Mouse (Mus musculus) heart, embryonic 16.5 days (tissue): ENCODE data around the gene Lpcat1. TPM values are rescaled to one million over a fixed set of nuclear protein-coding genes. Genes with fewer than 3 reads are reported as not detected.

ENCODE experiments used
- ATAC-seq: fragments of 200-750 bp; cut with Nextera tagmentation; replicated peaks from 2 replicates; pipeline ENCODE4 v1.8.0; 2017; ENCODE audit warnings: moderate number of reproducible peaks; ENCODE audit not compliant: insufficient read depth, low FRiP score; ENCODE audit errors: extremely low read depth
- H3K27ac ChIP-seq: fragments of 300-500 bp; sonication (generic); 2 replicates; pipeline ENCODE4 v1.5.1; 2014; ENCODE audit warnings: mild to moderate bottlenecking, low read length, control low read depth, moderate library complexity
- H3K27me3 ChIP-seq: fragments of 300-500 bp; sonication (generic); 2 replicates; pipeline ENCODE4 v1.6.1; 2014; ENCODE audit warnings: low read length, mixed read lengths; ENCODE audit not compliant: control insufficient read depth, insufficient read depth
- H3K36me3 ChIP-seq: fragments of 300-500 bp; sonication (generic); 2 replicates; pipeline ENCODE4 v1.6.1; 2014; ENCODE audit not compliant: control insufficient read depth, insufficient read depth
- H3K4me1 ChIP-seq: fragments of 300-500 bp; sonication (generic); 2 replicates; pipeline ENCODE4 v1.6.1; 2014; ENCODE audit warnings: low read length, mixed read lengths; ENCODE audit not compliant: control insufficient read depth, insufficient read depth
- H3K4me2 ChIP-seq: fragments of 300-500 bp; sonication (generic); 2 replicates; pipeline ENCODE4 v1.6.1; 2014; ENCODE audit warnings: low read depth, mild to moderate bottlenecking, control low read depth, low read length
- H3K4me3 ChIP-seq: fragments of 300-500 bp; sonication (generic); 2 replicates; pipeline ENCODE4 v1.5.1; 2014; ENCODE audit warnings: mild to moderate bottlenecking, control low read depth, low read length
- H3K9ac ChIP-seq: fragments of 300-500 bp; sonication (generic); 2 replicates; pipeline ENCODE4 v1.6.1; 2014; ENCODE audit warnings: low read length, control low read depth
- H3K9me3 ChIP-seq: fragments of 300-500 bp; sonication (generic); replicated peaks from 2 replicates; pipeline ENCODE4 v1.6.1; 2016; ENCODE audit warnings: low read length; ENCODE audit not compliant: control insufficient read depth
- WGBS: fragments of 180-500 bp; shearing (Covaris S2); extraction: QIAGEN DNeasy Blood & Tissue Kit; methylation state at CpG from one replicate; pipeline ENCODE4 v1.1.7; 2014; 5-methylcytosine and 5-hydroxymethylcytosine counted together
- polyA plus RNA-seq: library from polyadenylated mRNA; unstranded; fragments of >200 nt; fragmentation: Nextera tagmentation; extraction: Ambion mirVana; gene quantifications from 2 replicates; pipeline ENCODE4 v1.2.1, GENCODE M21; 2015

Lpcat1 gene
- polyA plus RNA-seq, 1 experiment from 2014 or later: 17.4 TPM

DNA sequence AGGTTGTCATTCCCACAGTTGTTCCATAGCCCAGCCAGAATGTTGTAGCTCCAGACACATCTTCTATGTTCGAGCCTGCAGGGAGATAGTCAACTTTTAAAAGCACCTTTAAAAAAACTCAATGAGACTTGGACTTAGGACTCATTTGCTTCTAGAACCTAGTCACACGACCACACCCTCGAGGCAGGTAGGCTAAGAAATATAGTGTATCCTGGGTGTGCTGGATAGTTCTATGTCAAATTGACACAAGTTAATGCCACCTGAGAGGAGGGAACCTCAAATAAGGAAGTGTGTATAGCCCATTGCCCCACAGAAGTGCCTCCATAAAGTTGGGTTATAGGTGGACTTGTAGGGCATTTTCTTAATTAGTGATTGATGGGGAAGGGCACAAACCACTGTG, 11.7 kb upstream of the Lpcat1 start:
- H3K4me2 ChIP-seq: no peak overlapping the region
- H3K36me3 ChIP-seq: no peaks in the 10 kb centered on the region
- H3K27ac ChIP-seq: no peak overlapping the region
- no peaks in the 10 kb centered on the region for H3K27me3 ChIP-seq
- H3K9me3 ChIP-seq: no peaks in the 10 kb centered on the region
- 73% methylated on average over 3 of the region's 3 CpGs for WGBS
- H3K4me1 ChIP-seq: no peaks in the 10 kb centered on the region
- H3K4me3 ChIP-seq: no peak overlapping the region
- no peak for ATAC-seq
- no peak overlapping the region for H3K9ac ChIP-seq

GRCm38 (mm10) chr13:73457301-73457700, 9.7 kb upstream of the Lpcat1 start:
- H3K4me3 ChIP-seq: no peak overlapping the region
- H3K27ac ChIP-seq: no peak overlapping the region
- no peaks in the 10 kb centered on the region for H3K27me3 ChIP-seq
- H3K4me2 ChIP-seq: no peak overlapping the region
- 70% methylated on average over 4 of the region's 4 CpGs for WGBS
- no peak overlapping the region for H3K9ac ChIP-seq
- H3K9me3 ChIP-seq: no peaks in the 10 kb centered on the region
- no peaks in the 10 kb centered on the region for H3K4me1 ChIP-seq
- H3K36me3 ChIP-seq: no peaks in the 10 kb centered on the region
- no peak for ATAC-seq

- no peaks in the 10 kb centered on the region for H3K36me3 ChIP-seq
- 70% methylated on average over 2 of the region's 2 CpGs for WGBS
- H3K4me1 ChIP-seq: no peaks in the 10 kb centered on the region
- no peaks in the 10 kb centered on the region for H3K27me3 ChIP-seq
- H3K4me3 ChIP-seq: no peak overlapping the region
- no peak for ATAC-seq
- H3K9me3 ChIP-seq: no peaks in the 10 kb centered on the region
- H3K27ac ChIP-seq: no peak overlapping the region
- H3K9ac ChIP-seq: no peak overlapping the region
- H3K4me2 ChIP-seq: no peak overlapping the region
Observed at GRCm38 (mm10) chr13:73457741-73458140, 9.3 kb upstream of the Lpcat1 start.

DNA sequence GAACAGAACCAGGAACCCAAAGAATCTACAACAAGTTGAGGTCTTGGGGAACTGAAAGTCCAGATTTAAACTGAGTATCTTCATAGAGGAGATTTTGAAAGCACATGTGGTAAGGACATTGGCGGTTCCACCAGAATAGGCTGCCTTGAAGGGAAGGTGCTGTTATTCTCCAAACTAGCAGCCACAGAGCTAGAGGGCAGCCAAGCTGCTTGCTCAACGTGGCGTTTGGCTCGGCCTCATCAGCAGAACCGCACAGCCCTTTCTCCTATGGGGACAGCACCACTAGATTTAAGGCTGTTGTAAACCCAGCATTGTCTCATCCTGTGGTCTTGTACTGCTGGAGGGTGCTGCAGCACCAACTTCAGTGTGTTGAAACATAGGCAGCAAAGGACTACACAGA, 8.3 kb upstream of the Lpcat1 start:
- H3K9me3 ChIP-seq: no peaks in the 10 kb centered on the region
- no peak overlapping the region for H3K4me2 ChIP-seq
- no peak overlapping the region for H3K4me3 ChIP-seq
- H3K4me1 ChIP-seq: no peaks in the 10 kb centered on the region
- ATAC-seq: no peak
- no peak overlapping the region for H3K27ac ChIP-seq
- H3K27me3 ChIP-seq: no peaks in the 10 kb centered on the region
- no peak overlapping the region for H3K9ac ChIP-seq
- WGBS: 62% methylated on average over 5 of the region's 5 CpGs
- no peaks in the 10 kb centered on the region for H3K36me3 ChIP-seq

DNA sequence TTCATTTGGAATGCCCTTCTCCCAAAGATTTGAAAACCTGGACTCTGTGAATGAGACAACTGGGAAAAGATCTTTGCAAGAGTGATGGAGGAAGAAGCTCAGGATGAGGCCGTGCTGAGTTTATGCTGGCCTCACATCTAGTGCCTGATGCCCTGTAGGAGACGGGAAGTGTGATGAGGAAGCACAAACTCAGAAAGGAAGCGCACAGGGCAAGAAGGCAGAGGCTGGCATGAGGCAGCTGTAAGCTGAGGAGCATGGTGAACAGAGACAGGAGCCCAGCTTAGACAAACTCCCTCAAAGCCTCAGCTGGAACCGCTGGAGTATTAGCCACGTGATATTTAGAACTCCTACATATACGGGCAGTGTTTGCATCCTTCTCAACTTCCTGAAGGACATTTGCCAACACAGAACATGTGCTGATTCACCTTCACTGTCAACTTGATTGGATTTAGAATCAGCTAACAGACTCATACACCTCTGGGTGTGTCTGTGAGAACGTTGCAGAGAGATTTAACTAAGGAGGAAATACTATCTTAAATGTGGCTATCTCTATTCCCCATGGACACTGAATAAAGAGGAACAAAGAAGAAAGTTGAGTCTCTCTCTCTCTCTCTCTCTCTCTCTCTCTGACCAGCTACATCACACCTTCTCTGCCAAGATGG, 7.7 kb upstream of the Lpcat1 start:
- Histone ChIP-seq H3K27me3 (no peaks in the 10 kb centered on the region), H3K4me2 (no peak overlapping the region), H3K4me1 (no peaks in the 10 kb centered on the region), H3K27ac (no peak overlapping the region), H3K36me3 (no peaks in the 10 kb centered on the region), H3K4me3 (no peak overlapping the region), H3K9ac (no peak overlapping the region), H3K9me3 (no peaks in the 10 kb centered on the region)
- WGBS: 49% methylated on average over 7 of the region's 7 CpGs
- no peak for ATAC-seq

- no peak overlapping the region for H3K27ac ChIP-seq
- no peaks in the 10 kb centered on the region for H3K36me3 ChIP-seq
- no peak overlapping the region for H3K9ac ChIP-seq
- no peak overlapping the region for H3K4me3 ChIP-seq
- H3K4me2 ChIP-seq: no peak overlapping the region
- no peaks in the 10 kb centered on the region for H3K27me3 ChIP-seq
- H3K9me3 ChIP-seq: no peaks in the 10 kb centered on the region
- 0 out of 2 replicates have a peak, but pooled peaks cover 2% of the 10 kb centered on the region for H3K4me1 ChIP-seq
- ATAC-seq: no peak
Observed at GRCm38 (mm10) chr13:73461551-73461950, 5.4 kb upstream of the Lpcat1 start.

DNA sequence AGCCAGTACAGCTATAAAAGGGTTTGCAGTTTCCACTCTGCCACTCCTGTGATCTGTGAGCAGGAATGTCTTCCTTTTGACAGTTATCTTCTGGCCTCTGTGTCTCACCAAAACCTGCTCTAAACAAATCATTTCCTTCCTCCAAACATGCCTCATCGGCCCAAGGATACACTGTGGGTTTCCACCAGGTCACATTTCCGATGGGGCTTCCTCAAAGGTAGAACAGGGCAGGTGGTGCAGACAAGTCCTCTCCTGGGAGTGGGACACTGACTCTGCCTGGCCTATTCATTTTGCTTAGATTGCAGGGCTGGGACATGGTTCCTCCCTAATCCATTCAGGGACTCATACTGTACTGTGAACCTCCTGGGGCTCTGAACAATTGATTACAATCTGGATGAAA, 1.8 kb upstream of the Lpcat1 start:
- WGBS: 58% methylated on average over 2 of the region's 2 CpGs
- H3K4me3 ChIP-seq: no peak overlapping the region
- no peak for ATAC-seq
- no peaks in the 10 kb centered on the region for H3K9me3 ChIP-seq
- no peaks in the 10 kb centered on the region for H3K27me3 ChIP-seq
- H3K4me1 ChIP-seq: peaks cover 17% of the 10 kb centered on the region; the same call in 1 of the 2 replicates
- H3K36me3 ChIP-seq: no peaks in the 10 kb centered on the region
- H3K27ac ChIP-seq: no peak overlapping the region
- no peak overlapping the region for H3K4me2 ChIP-seq
- H3K9ac ChIP-seq: no peak overlapping the region

DNA sequence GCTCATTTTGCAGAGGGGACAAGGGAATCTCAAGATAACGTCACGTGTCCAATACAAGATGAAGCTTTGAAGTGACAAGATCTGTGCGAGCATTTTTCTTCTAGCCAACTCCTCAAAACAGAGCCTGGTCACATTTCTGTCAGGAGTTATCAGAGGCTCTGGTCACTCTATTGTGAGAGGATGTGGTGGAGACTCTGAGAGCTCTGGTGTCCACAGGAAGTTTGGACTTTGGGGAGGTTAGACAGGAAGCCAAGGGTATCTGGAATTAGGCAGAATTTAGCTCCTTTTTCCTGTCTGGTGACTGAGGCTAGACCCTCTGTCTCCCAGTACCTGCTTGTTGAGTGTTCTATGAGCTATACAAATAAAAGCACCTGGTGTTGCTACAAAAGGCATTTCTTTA, 586 bp upstream of the Lpcat1 start:
- 70% methylated on average over 3 of the region's 3 CpGs for WGBS
- Histone ChIP-seq H3K9ac (no peak overlapping the region), H3K4me2 (no peak overlapping the region), H3K4me3 (no peak overlapping the region), H3K9me3 (no peaks in the 10 kb centered on the region), H3K27me3 (no peaks in the 10 kb centered on the region), H3K27ac (no peak overlapping the region), H3K4me1 (peaks cover 17% of the 10 kb centered on the region; the same call in 1 of the 2 replicates), H3K36me3 (no peaks in the 10 kb centered on the region)
- no peak for ATAC-seq

DNA sequence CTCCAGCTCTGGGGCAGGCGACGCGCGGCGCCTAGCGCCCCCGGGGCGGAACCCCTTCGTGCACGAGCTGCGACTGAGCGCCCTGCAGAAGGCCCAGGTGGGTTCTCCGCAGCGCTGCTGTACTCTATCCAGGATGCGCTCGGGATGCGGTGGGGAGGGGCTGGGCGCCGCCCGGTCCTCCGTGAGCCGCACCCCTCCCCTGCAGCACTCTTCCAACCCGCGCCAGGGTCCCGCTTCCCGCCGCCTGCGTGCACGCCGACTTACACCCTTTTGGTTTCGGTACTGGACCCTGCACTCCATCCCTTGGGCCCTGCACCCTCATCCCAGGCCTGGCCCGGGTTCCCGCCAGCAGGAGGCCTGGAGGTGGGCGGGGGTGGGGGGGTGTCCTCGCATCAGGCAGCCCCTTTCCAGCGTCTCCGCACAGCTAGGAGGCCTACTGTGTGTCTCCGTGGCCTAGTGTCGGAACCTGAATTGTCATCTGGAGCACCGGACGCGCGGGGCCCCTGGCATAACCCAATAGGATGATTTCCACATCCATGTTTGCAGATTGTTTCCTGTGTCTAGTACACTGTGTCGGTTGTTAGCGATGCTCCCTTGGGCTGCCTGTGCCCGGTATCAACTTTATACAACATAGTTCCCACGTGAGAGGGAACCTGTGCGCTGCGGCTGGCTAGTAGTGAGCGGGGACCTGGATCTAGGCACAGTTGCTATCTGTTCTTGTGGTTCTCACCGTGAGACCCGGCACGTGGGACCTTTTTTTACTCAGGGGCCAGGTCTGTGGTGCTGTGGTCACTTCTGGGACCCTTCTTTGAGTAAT, 632 bp downstream of the Lpcat1 start:
- ATAC-seq: peak; percentile 76
- Histone ChIP-seq H3K36me3 (no peaks in the 10 kb centered on the region), H3K9ac (peak overlapping the region; percentile 87), H3K4me2 (peak overlapping the region; percentile 96), H3K27me3 (no peaks in the 10 kb centered on the region), H3K27ac (peak overlapping the region; percentile 82), H3K4me1 (peaks cover 17% of the 10 kb centered on the region; the same call in 1 of the 2 replicates), H3K9me3 (no peaks in the 10 kb centered on the region), H3K4me3 (peak overlapping the region; percentile 84)
- 2% methylated on average over 53 of the region's 53 CpGs for WGBS
